Mouse (Mus musculus) cerebellum, postnatal 25 days (tissue): ENCODE measurements around the gene Obox6.

Experiments
- DNase-seq, 2 experiments: peaks; one replicate each; pipeline ENCODE4 v3.0.0; 2021; ENCODE audit warnings: mixed read lengths in 2 of 2

The Obox6 gene

DNA sequence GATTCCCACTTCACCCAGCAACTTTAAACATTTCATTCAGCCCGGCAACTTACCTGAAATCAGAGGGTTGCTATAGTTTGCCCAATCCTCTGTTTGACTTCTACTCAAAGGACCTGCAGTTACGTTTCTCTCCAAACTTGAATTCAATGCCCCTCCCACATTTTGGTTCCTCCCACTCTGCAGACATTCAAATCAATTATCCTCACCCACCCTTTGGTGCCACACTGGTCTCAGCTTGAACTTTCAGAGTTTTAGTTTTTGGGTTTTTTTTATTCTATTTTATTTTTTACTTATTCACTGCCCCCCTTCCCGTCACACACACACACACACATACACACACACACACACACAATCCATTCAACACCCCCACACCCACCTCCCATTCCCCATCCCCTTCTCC is at the start of gene Obox6:
Obox6 (minus strand) TSS at position 101 of the 400 bp plus-strand sequence.
- no peak for DNase-seq

GRCm38 (mm10) chr7:15884127-15884526 is 44.6 kb upstream of the Obox6 start:
- DNase-seq: no peak

DNA sequence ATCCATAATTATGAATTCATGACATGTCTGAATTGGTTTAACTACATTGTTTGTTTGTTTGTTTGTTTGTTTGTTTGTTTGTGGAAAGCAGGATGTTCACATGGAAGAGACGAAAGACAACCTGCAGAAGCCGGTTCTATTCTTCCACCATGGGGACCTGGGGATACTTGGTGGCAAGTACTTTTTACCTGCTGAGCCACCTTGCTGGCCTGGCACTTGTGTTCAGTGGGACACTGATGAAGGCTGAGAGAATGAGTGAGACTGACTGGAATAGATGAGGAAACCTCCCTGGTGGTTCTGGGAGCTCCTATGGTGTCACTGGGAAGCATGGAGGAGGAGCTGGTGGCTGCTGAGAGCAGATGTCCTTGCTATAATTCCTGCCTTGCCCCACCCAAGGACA is 42.8 kb upstream of the Obox6 start, which contains the start of gene Crxos:
Crxos (plus strand) TSS at position 301 of the 400 bp plus-strand sequence.
- no peak for DNase-seq

- DNase-seq: no peak
Measured at GRCm38 (mm10) chr7:15881831-15882230, 42.4 kb upstream of the Obox6 start.

DNA sequence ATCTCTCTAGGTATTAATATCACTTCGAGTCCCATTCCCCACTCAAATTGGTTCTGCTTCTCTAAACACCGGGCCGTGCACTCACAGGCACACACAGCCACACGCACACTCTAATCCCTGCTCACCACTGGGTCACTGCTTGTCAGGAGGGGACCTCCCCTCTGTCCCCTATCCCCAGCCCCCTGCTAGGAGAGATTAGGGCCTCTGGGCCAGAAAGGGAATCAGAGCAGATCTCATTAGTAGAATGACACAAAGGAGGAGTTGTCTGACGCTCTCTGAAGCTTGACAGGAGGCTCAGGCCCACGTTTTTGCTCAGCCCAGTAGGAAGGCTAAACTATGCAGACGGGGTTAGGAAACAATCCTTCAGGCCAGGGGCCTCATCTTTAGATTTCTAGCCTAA is 41.9 kb upstream of the Obox6 start:
- DNase-seq: no peak

- DNase-seq: no peak
Measured at GRCm38 (mm10) chr7:15879756-15880155, 40.3 kb upstream of the Obox6 start, which contains the start of gene Crx. Crx (minus strand) TSS chr7:15879968.

- DNase-seq: no peak
Measured at GRCm38 (mm10) chr7:15864104-15864503, 24.6 kb upstream of the Obox6 start.

GRCm38 (mm10) chr7:15859657-15860056 is 20.2 kb upstream of the Obox6 start:
- no peak for DNase-seq
